Mouse (Mus musculus) MEL (cell line): ENCODE measurements at regions not wholly inside any gene's neighbourhood (a gene's known extent, or its start where the extent isn't known, plus 50 kb on each side); places are given as distances from the start of the nearest gene placed in this dataset.

ENCODE experiments used
- DNase-seq: peaks from one replicate; pipeline ENCODE4 v3.0.0; 2011; ENCODE audit warnings: low read depth, low spot score
- H3K27ac ChIP-seq: 2 replicates; pipeline ENCODE4 v1.5.1; 2012; ENCODE audit warnings: low read depth, mild to moderate bottlenecking, control low read depth, low read length, moderate library complexity; ENCODE audit not compliant: control insufficient read depth
- H3K27me3 ChIP-seq, 2 experiments: fragments of 150-350 bp in 1 of 2; sonication (generic) in 1 of 2; 2 replicates each; pipeline ENCODE4 v1.6.1; 2012; ENCODE audit warnings: low read length in 2 of 2, mild to moderate bottlenecking in 2 of 2, improper control_type of control experiment in 1 of 2, moderate library complexity in 1 of 2; ENCODE audit not compliant: insufficient read depth in 2 of 2, control insufficient read depth in 1 of 2
- H3K36me3 ChIP-seq, 2 experiments: 2 replicates each; pipeline ENCODE4 v1.6.1; 2012 to 2014; ENCODE audit warnings: low read length in 2 of 2, improper control_type of control experiment in 1 of 2, inconsistent platforms in 1 of 2, mild to moderate bottlenecking in 1 of 2; ENCODE audit not compliant: insufficient read depth in 2 of 2, control insufficient read depth in 1 of 2
- H3K4me1 ChIP-seq, 2 experiments: fragments of 150-350 bp in 1 of 2; sonication (generic) in 1 of 2; 2 replicates each; pipeline ENCODE4 v1.6.1; 2012; ENCODE audit warnings: low read length in 2 of 2, improper control_type of control experiment in 1 of 2, mild to moderate bottlenecking in 1 of 2; ENCODE audit not compliant: insufficient read depth in 2 of 2, control insufficient read depth in 1 of 2
- H3K4me3 ChIP-seq, 2 experiments: fragments of 150-350 bp in 1 of 2; sonication (generic) in 1 of 2; 2 replicates each; pipeline ENCODE4 v1.5.1; 2012; ENCODE audit warnings: low read depth in 2 of 2, low read length in 2 of 2, mild to moderate bottlenecking in 2 of 2, moderate library complexity in 2 of 2, control low read depth in 1 of 2, improper control_type of control experiment in 1 of 2; ENCODE audit not compliant: control insufficient read depth in 1 of 2, insufficient read depth in 1 of 2
- H3K79me2 ChIP-seq: 2 replicates; pipeline ENCODE4 v1.6.1; 2012; ENCODE audit warnings: mild to moderate bottlenecking, low read length, moderate library complexity; ENCODE audit not compliant: control insufficient read depth, poor library complexity, insufficient read depth
- H3K9ac ChIP-seq: 2 replicates; pipeline ENCODE4 v1.6.1; 2012; ENCODE audit warnings: low read depth, mild to moderate bottlenecking, control low read depth, low read length, moderate library complexity; ENCODE audit not compliant: control insufficient read depth, poor library complexity, severe bottlenecking
- H3K9me3 ChIP-seq: fragments of 150-350 bp; sonication (generic); replicated peaks from 2 replicates; pipeline ENCODE4 v1.6.1; 2012; ENCODE audit warnings: mild to moderate bottlenecking, low read length, improper control_type of control experiment, moderate library complexity; ENCODE audit not compliant: insufficient read depth
- CHD2 ChIP-seq: IDR thresholded peaks from 2 replicates; pipeline ENCODE4 v1.6.1; 2011; ENCODE audit warnings: low read length, improper control_type of control experiment
- E2F4 ChIP-seq: IDR thresholded peaks from 2 replicates; pipeline ENCODE4 v1.6.1; 2011; ENCODE audit warnings: low read depth, low read length, improper control_type of control experiment, borderline replicate concordance
- ELF1 ChIP-seq: IDR thresholded peaks from 2 replicates; pipeline ENCODE4 v1.6.1; 2014; ENCODE audit warnings: low read depth, mild to moderate bottlenecking, inconsistent platforms, low read length, improper control_type of control experiment, moderate library complexity
- MEF2A ChIP-seq: IDR thresholded peaks from 2 replicates; pipeline ENCODE4 v1.6.1; 2014; ENCODE audit warnings: low read depth, mild to moderate bottlenecking, inconsistent platforms, low read length, improper control_type of control experiment; ENCODE audit not compliant: poor library complexity, insufficient replicate concordance, severe bottlenecking; ENCODE audit errors: extremely low read depth
- NRF1 ChIP-seq: IDR thresholded peaks from 2 replicates; pipeline ENCODE4 v1.6.1; 2014; ENCODE audit warnings: low read depth, mild to moderate bottlenecking, inconsistent platforms, low read length, improper control_type of control experiment, moderate library complexity; ENCODE audit not compliant: poor library complexity, insufficient read depth, severe bottlenecking
- POLR2A ChIP-seq, 2 experiments: IDR thresholded peaks; 2 replicates each; pipeline ENCODE4 v1.6.1; 2011 to 2012; ENCODE audit warnings: low read length in 2 of 2, mild to moderate bottlenecking in 2 of 2, control low read depth in 1 of 2, improper control_type of control experiment in 1 of 2, low read depth in 1 of 2, moderate library complexity in 1 of 2; ENCODE audit not compliant: control insufficient read depth in 1 of 2, insufficient read depth in 1 of 2, poor library complexity in 1 of 2
- POLR2AphosphoS5 ChIP-seq: IDR thresholded peaks from 2 replicates; pipeline ENCODE4 v1.6.1; 2012; ENCODE audit warnings: low read depth, borderline replicate concordance, mild to moderate bottlenecking, inconsistent platforms, low read length, moderate library complexity, mixed read lengths
- RCOR1 ChIP-seq: IDR thresholded peaks from 2 replicates; pipeline ENCODE4 v1.6.1; 2012; ENCODE audit warnings: low read depth, mild to moderate bottlenecking, inconsistent platforms, low read length, improper control_type of control experiment
- SIN3A ChIP-seq: IDR thresholded peaks from 2 replicates; pipeline ENCODE4 v1.6.1; 2012; ENCODE audit warnings: low read length, improper control_type of control experiment, inconsistent platforms
- SMC3 ChIP-seq: IDR thresholded peaks from 2 replicates; pipeline ENCODE4 v1.6.1; 2011; ENCODE audit warnings: low read depth, low read length, improper control_type of control experiment
- TBP ChIP-seq: IDR thresholded peaks from 2 replicates; pipeline ENCODE4 v1.8.0; 2011; ENCODE audit warnings: low read depth, low read length, improper control_type of control experiment
- USF1 ChIP-seq: IDR thresholded peaks from 2 replicates; pipeline ENCODE4 v1.6.1; 2014; ENCODE audit warnings: low read depth, mild to moderate bottlenecking, inconsistent platforms, low read length, improper control_type of control experiment, moderate library complexity
- USF2 ChIP-seq, 2 experiments: IDR thresholded peaks; 2 replicates each; pipeline ENCODE4 v1.6.1; 2011 to 2012; ENCODE audit warnings: improper control_type of control experiment in 2 of 2, low read length in 2 of 2, borderline replicate concordance in 1 of 2, inconsistent platforms in 1 of 2, low read depth in 1 of 2, mild to moderate bottlenecking in 1 of 2; ENCODE audit not compliant: insufficient read depth in 1 of 2
- ZC3H11A ChIP-seq: IDR thresholded peaks from 2 replicates; pipeline ENCODE4 v1.6.1; 2012; ENCODE audit warnings: low read depth, mild to moderate bottlenecking, inconsistent platforms, low read length, improper control_type of control experiment
- ZKSCAN1 ChIP-seq: IDR thresholded peaks from 2 replicates; pipeline ENCODE4 v1.6.1; 2012; ENCODE audit warnings: low read depth, mild to moderate bottlenecking, inconsistent platforms, low read length, improper control_type of control experiment, moderate library complexity
- ZNF384 ChIP-seq: IDR thresholded peaks from 2 replicates; pipeline ENCODE4 v1.6.1; 2012; ENCODE audit warnings: low read depth, mild to moderate bottlenecking, inconsistent platforms, low read length, improper control_type of control experiment

- no peaks in the 10 kb centered on the region for H3K36me3 ChIP-seq
- no peak overlapping the region for H3K9ac ChIP-seq
- no peaks in the 10 kb centered on the region for H3K79me2 ChIP-seq
- no peaks in the 10 kb centered on the region for H3K27me3 ChIP-seq
- H3K27ac ChIP-seq, result no peak overlapping the region
- no peaks in the 10 kb centered on the region for H3K4me1 ChIP-seq
- no peaks in the 10 kb centered on the region for H3K9me3 ChIP-seq
- TF ChIP-seq POLR2AphosphoS5 (no peak), TBP (no peak), RCOR1 (no peak), POLR2A (IDR thresholded peaks at IDR 0.05; ENCODE audit: control insufficient read depth in 1 of 2, insufficient read depth in 1 of 2, low read depth in 1 of 2, low read length in 2 of 2, poor library complexity in 1 of 2) (no peak), ZC3H11A (no peak), ZKSCAN1 (no peak), E2F4 (no peak), CHD2 (no peak)
- H3K4me3 ChIP-seq, result no peak overlapping the region
- DNase-seq, result no peak
Measured at GRCm38 (mm10) chr11:25469819-25470218, 740.7 kb downstream of the 5730522E02Rik start.

- H3K27ac ChIP-seq, result no peak overlapping the region
- TF ChIP-seq CHD2, result no peak
- TF ChIP-seq POLR2A (IDR thresholded peaks at IDR 0.05; ENCODE audit: control insufficient read depth in 1 of 2, insufficient read depth in 1 of 2, low read depth in 1 of 2, low read length in 2 of 2, poor library complexity in 1 of 2), result no peak
- TF ChIP-seq TBP, result no peak
- no peak for TF ChIP-seq NRF1
- TF ChIP-seq USF2 (IDR thresholded peaks at IDR 0.05; ENCODE audit: borderline replicate concordance in 1 of 2, insufficient read depth in 1 of 2, low read depth in 1 of 2, low read length in 2 of 2), result no peak
- no peak for TF ChIP-seq ZNF384
- no peak for TF ChIP-seq ELF1
- no peak for TF ChIP-seq MEF2A
- no peak for TF ChIP-seq SMC3
- no peak for TF ChIP-seq E2F4
- TF ChIP-seq SIN3A, result no peak
- no peak for TF ChIP-seq USF1
- TF ChIP-seq RCOR1, result no peak
- no peaks in the 10 kb centered on the region for H3K9me3 ChIP-seq
- no peaks in the 10 kb centered on the region for H3K79me2 ChIP-seq
- H3K36me3 ChIP-seq, result no peaks in the 10 kb centered on the region
- H3K4me1 ChIP-seq, result no peaks in the 10 kb centered on the region
- no peak overlapping the region for H3K9ac ChIP-seq
- no peak for DNase-seq
- H3K4me3 ChIP-seq, result no peak overlapping the region
- no peaks in the 10 kb centered on the region for H3K27me3 ChIP-seq
Measured at GRCm38 (mm10) chr11:25437206-25437605, 773.4 kb downstream of the 5730522E02Rik start.
